Mouse (Mus musculus): Measurements from ENCODE around the gene Fbxw4. TPM values are rescaled to one million over a fixed set of nuclear protein-coding genes. Genes with fewer than 3 reads are reported as not detected.

Gene Fbxw4
- polyA plus RNA-seq (2015; fragmentation: Illumina TruSeq; extraction: RNeasy Lipid Tissue Mini Kit (QIAGEN cat#74804); ENCODE audit: insufficient read depth, low read depth, low replicate concordance): 5.5 TPM

GRCm38 (mm10) chr19:45659738-45660502, at the start of gene Fbxw4:
TSS of gene Fbxw4 (minus strand) at chr19:45660312.

DNA sequence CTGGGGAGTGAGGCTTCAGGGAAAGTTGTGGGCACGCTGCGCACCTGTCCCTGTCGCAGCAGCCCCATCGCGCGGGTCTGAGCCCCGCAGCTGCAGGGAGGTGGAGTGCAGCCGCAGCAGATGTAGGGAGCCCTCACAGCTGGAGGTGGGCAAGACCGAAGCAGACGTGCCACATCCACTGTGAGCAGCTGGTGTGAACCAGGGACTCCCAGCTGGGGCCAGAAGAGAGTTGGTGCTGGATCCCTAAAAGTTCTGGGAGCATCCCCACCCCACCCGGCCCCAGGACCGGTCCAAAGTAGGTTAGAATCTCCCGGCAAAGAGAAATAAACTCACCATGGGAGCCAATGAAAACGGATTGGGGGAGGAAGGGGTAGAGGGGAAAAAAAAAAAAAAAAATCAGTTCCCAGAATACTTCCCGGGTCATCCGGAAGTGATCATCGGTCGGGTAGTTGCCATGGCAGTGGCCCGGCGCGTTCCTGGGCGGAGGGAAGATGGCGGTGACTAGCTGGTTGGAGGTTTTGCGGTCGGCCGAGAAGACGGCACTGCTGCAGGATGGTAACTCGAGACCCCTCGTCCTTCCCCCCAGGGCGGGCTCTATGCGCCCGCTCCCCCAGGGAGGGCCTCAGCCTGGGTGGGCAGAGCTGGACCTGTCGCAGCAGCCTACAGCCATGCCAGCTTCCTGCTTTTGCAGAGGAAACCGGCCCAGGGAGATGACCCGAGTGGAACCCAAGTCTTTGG, 99.8 kb downstream of the Fbxw4 start, which contains the start of the genes Poll and Gm17018:
TSS of gene Poll (minus strand) at position 379 of the 738 bp plus-strand sequence.
TSS of gene Gm17018 (plus strand) at position 463 of the 738 bp plus-strand sequence.

Other genes with a start within 250 kb of the Fbxw4 start
- 5.8 TPM for gene Poll, start 99.8 kb downstream of the Fbxw4 start, polyA plus RNA-seq (2015; fragmentation: Illumina TruSeq; extraction: RNeasy Lipid Tissue Mini Kit (QIAGEN cat#74804); ENCODE audit: insufficient read depth, low read depth, low replicate concordance)
- gene Gm17018, start 99.7 kb downstream of the Fbxw4 start, polyA plus RNA-seq (2015; fragmentation: Illumina TruSeq; extraction: RNeasy Lipid Tissue Mini Kit (QIAGEN cat#74804); ENCODE audit: insufficient read depth, low read depth, low replicate concordance): 4.9 TPM
- gene Fgf8, start 82.6 kb upstream of the Fbxw4 start, polyA plus RNA-seq (2015; fragmentation: Illumina TruSeq; extraction: RNeasy Lipid Tissue Mini Kit (QIAGEN cat#74804); ENCODE audit: insufficient read depth, low read depth, low replicate concordance): not detected
- 14.4 TPM for gene Npm3, start 89.3 kb upstream of the Fbxw4 start, polyA plus RNA-seq (2015; fragmentation: Illumina TruSeq; extraction: RNeasy Lipid Tissue Mini Kit (QIAGEN cat#74804); ENCODE audit: insufficient read depth, low read depth, low replicate concordance)
- gene Mgea5, start 123.5 kb upstream of the Fbxw4 start, polyA plus RNA-seq (2015; fragmentation: Illumina TruSeq; extraction: RNeasy Lipid Tissue Mini Kit (QIAGEN cat#74804); ENCODE audit: insufficient read depth, low read depth, low replicate concordance): 24.5 TPM
- gene Kcnip2, start 155.7 kb upstream of the Fbxw4 start, polyA plus RNA-seq (2015; fragmentation: Illumina TruSeq; extraction: RNeasy Lipid Tissue Mini Kit (QIAGEN cat#74804); ENCODE audit: insufficient read depth, low read depth, low replicate concordance): 0.59 TPM

Data from pancreas, adult 10 weeks (tissue).